Mouse (Mus musculus): ENCODE measurements around the gene E2f8.

DNA sequence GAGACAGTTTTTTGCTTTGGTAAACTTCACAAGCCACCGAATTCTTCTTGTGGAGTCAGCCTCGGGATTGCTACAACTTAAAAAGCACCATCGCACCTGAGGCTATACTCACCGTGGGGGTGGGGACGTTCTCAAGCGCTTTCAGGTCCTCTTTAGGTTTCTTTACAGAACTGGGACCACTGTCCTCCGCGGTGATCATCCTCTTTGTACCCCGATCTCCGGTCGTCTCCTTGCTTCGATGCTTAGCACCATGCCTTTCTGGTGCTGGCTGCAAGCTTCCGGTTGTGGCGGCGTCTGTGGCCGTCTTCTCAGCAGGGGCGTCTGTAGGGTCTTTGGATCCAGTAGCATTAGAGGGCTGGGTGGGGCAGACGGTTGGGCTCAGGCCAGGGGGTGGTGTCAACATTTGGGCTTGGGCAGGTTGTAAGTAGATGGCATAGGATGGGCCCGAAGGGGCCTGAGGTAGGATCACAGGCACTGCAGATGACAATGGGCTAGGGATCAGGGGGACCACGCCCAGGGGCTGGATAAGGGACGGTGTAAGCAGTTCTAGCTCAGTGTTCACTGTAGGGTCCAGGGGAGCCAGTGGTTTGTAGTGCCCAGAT is 10.7 kb downstream of the E2f8 start:
- TF ChIP-seq POLR2A (IDR thresholded peaks at IDR 0.05; ENCODE audit: insufficient read length, low read depth) = no peak
- peak; percentile 41 for TF ChIP-seq POLR2AphosphoS2 (IDR thresholded peaks at IDR 0.05; ENCODE audit: insufficient read length, low read depth)
